Comparison of ENCODE assay signal across 23 mouse cellular contexts in genomic region chr17:35225456-35225855, GRCm38 (mm10). TPM values are rescaled to one million over a fixed set of nuclear protein-coding genes. Genes with fewer than 3 reads are reported as not detected.
DNase-seq lines count a peak whose midpoint lies in the region; TF ChIP-seq lines count a peak whose summit lies in the region.
"Had no signal": no experiment of that assay in that cellular context is flagged by ENCODE, and none has a peak within 500 bp of the region (broad histone marks: within the 10 kb centered on the region; RNA-seq: fewer than 3 reads in every experiment).

No protein-coding gene starts in this region.

- H3K27ac ChIP-seq in testis, adult 2 months (ENCODE audit: control insufficient read depth, insufficient read depth, low read depth, low read length) = peak overlapping the region; percentile 64
- H3K27ac ChIP-seq: embryonic facial prominence, embryonic 10.5 days; embryonic facial prominence, embryonic 12.5 days; forebrain, embryonic 10.5 days; forebrain, embryonic 12.5 days had no signal

- no peak overlapping the region for H3K4me3 ChIP-seq in testis, adult 2 months (ENCODE audit: control insufficient read depth, low read depth, low read length)
- H3K4me3 ChIP-seq: embryonic facial prominence, embryonic 10.5 days; embryonic facial prominence, embryonic 12.5 days; forebrain, embryonic 10.5 days; forebrain, embryonic 12.5 days had no signal

- DNase-seq in testis, postnatal 14 days (ENCODE audit: low spot score) = no peak
- DNase-seq in Muller cell, postnatal 12 days (ENCODE audit: inconsistent ontology term) = peak; percentile 65
- peak; percentile 40 for DNase-seq in fibroblast of lung, adult 2 months (ENCODE audit: low read depth)
- DNase-seq in layer of hippocampus, adult 9-11 months = no peak
- no peak for DNase-seq in natural killer cell, adult 2 months (ENCODE audit: low spot score in 2 of 2)
- DNase-seq: adrenal gland, postnatal 10 days; adrenal gland, postnatal 25 days; cerebellum, adult 11-12 months; cerebellum, adult 2 months; cerebellum, adult 9-10 months; cerebellum, postnatal 10 days; cerebellum, postnatal 25 days had no signal

- TF ChIP-seq POLR2A in testis, adult 2 months (IDR thresholded peaks at IDR 0.05; ENCODE audit: control insufficient read depth, low read depth, low read length) = no peak

- H3K36me3 ChIP-seq in testis, adult 2 months (ENCODE audit: control insufficient read depth, insufficient read depth, low read length) = no peaks in the 10 kb centered on the region

- no peaks in the 10 kb centered on the region for H3K27me3 ChIP-seq in testis, adult 2 months (ENCODE audit: control insufficient read depth, insufficient read depth, low read length)
- H3K27me3 ChIP-seq: CH12.LX; embryonic facial prominence, embryonic 12.5 days; forebrain, embryonic 12.5 days; Patski had no signal

- H3K4me1 ChIP-seq in testis, adult 2 months (ENCODE audit: control insufficient read depth, insufficient read depth, low read length) = peaks cover 18% of the 10 kb centered on the region
- H3K4me1 ChIP-seq: embryonic facial prominence, embryonic 12.5 days; forebrain, embryonic 10.5 days; forebrain, embryonic 12.5 days had no signal

- TF ChIP-seq CTCF in testis, adult 2 months (IDR thresholded peaks at IDR 0.05; ENCODE audit: control insufficient read depth, insufficient read depth, insufficient replicate concordance, low read depth, low read length) = no peak

RNA-seq across cellular contexts. Expression of gene Gm16181, which starts 4.8 kb away (rescaled TPM):
- not detected in 2 replicates for polyA plus RNA-seq in testis, adult 2 months (2012; rRNA removed)
- polyA plus RNA-seq: cerebellum, adult 2 months; cortical plate, adult 2 months; embryonic facial prominence, embryonic 12.5 days; forebrain, embryonic 10.5 days; forebrain, embryonic 14.5 days; frontal cortex, adult 2 months; G1E had no signal

RNA-seq across cellular contexts. Expression of gene Atp6v1g2, which starts 8.0 kb away (rescaled TPM):
- 10.4 and 11.7 TPM in 2 replicates for polyA plus RNA-seq in testis, adult 2 months (2012; rRNA removed)

RNA-seq across cellular contexts. Expression of gene Nfkbil1, which starts 10.1 kb away (rescaled TPM):
- polyA plus RNA-seq in testis, adult 2 months (2012; rRNA removed) = 27.9 and 30.2 TPM in 2 replicates

RNA-seq across cellular contexts. Expression of gene Ddx39b, which starts 16.1 kb away (rescaled TPM):
- 125 and 129 TPM in 2 replicates for polyA plus RNA-seq in testis, adult 2 months (2012; rRNA removed)

RNA-seq across cellular contexts. Expression of gene Lta, which starts 20.3 kb away (rescaled TPM):
- 0.07 TPM in 1 of 2 replicates, not detected in the other for polyA plus RNA-seq in testis, adult 2 months (2012; rRNA removed)
- polyA plus RNA-seq: embryonic facial prominence, embryonic 10.5 days; forebrain, embryonic 10.5 days; forebrain, embryonic 12.5 days; G1E had no signal

Comparison
In these comparisons a context has a peak if more than half of its experiments do, and no peak if none do; other contexts are left out.
1. DNase-seq: peak in Muller cell, postnatal 12 days (single experiment) and fibroblast of lung, adult 2 months (single experiment); none in testis, postnatal 14 days (single experiment), layer of hippocampus, adult 9-11 months (single experiment) and natural killer cell, adult 2 months (0 of 2).